Mouse (Mus musculus): ENCODE data around the gene Ly6f. TPM values are rescaled to one million over a fixed set of nuclear protein-coding genes. Genes with fewer than 3 reads are reported as not detected.
"Not testable (repeated sequence)": the region's sequence is repeated elsewhere in the genome, so short reads cannot be mapped to it uniquely, and the experiment has no call there.

The Ly6f gene
- polyA plus RNA-seq, 1 experiment: not detected

DNA sequence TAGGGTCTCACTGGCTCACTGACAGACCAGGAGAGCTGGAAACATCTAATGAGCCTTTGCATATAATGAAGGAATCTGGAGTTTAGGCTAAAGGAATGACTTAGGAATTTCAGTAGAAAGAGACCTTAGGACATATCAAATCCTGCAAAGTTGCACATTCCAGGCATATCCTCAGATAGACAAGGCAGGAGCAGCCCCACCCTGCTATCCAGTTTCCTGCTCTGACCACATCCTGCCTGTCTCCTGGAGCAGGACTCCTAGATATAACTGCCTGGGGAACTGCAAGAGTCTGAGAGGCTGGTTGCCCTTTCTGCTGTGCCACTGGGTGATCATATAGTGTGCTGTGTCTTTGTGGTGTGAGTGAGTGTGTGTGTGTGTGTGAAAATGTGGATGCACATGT, 1.9 kb downstream of the Ly6f start:
- Histone ChIP-seq H3K4me3 (replicated peaks) (no peak overlapping the region), H3K9me3 (ENCODE audit: control insufficient read depth, low read length) (no peaks in the 10 kb centered on the region), H3K4me1 (ENCODE audit: control insufficient read depth) (no peaks in the 10 kb centered on the region), H3K27me3 (ENCODE audit: control insufficient read depth) (no peaks in the 10 kb centered on the region), H3K36me3 (ENCODE audit: control insufficient read depth) (no peaks in the 10 kb centered on the region)
- TF ChIP-seq GATA1 (IDR thresholded peaks at IDR 0.05; ENCODE audit: low read length) (no peak), TAL1 (IDR thresholded peaks at IDR 0.05; ENCODE audit: low read length) (no peak)

- no peaks in the 10 kb centered on the region for H3K4me1 ChIP-seq (ENCODE audit: control insufficient read depth)
- no peaks in the 10 kb centered on the region for H3K36me3 ChIP-seq (ENCODE audit: control insufficient read depth)
- TF ChIP-seq TAL1 (IDR thresholded peaks at IDR 0.05; ENCODE audit: low read length) (no peak), GATA1 (IDR thresholded peaks at IDR 0.05; ENCODE audit: low read length) (no peak)
- H3K9me3 ChIP-seq (ENCODE audit: control insufficient read depth, low read length): no peaks in the 10 kb centered on the region; the same call in 1 of the 2 replicates
- no peak overlapping the region for H3K4me3 ChIP-seq (replicated peaks)
- H3K27me3 ChIP-seq (ENCODE audit: control insufficient read depth): no peaks in the 10 kb centered on the region
Observed at GRCm38 (mm10) chr15:75270691-75271362, 2.6 kb downstream of the Ly6f start.

- Histone ChIP-seq H3K27me3 (ENCODE audit: control insufficient read depth) (no peaks in the 10 kb centered on the region), H3K4me3 (replicated peaks) (no peak overlapping the region), H3K9me3 (ENCODE audit: control insufficient read depth, low read length) (no peaks in the 10 kb centered on the region; the same call in 1 of the 2 replicates), H3K4me1 (ENCODE audit: control insufficient read depth) (no peaks in the 10 kb centered on the region), H3K36me3 (ENCODE audit: control insufficient read depth) (no peaks in the 10 kb centered on the region)
- TF ChIP-seq TAL1 (IDR thresholded peaks at IDR 0.05; ENCODE audit: low read length) (no peak), GATA1 (IDR thresholded peaks at IDR 0.05; ENCODE audit: low read length) (no peak)
Observed at GRCm38 (mm10) chr15:75271426-75271825, 3.2 kb downstream of the Ly6f start.

GRCm38 (mm10) chr15:75271891-75272290, 3.7 kb downstream of the Ly6f start:
- Histone ChIP-seq H3K4me3 (replicated peaks) (no peak overlapping the region), H3K27me3 (ENCODE audit: control insufficient read depth) (no peaks in the 10 kb centered on the region), H3K9me3 (ENCODE audit: control insufficient read depth, low read length) (no peaks in the 10 kb centered on the region; the same call in 1 of the 2 replicates), H3K36me3 (ENCODE audit: control insufficient read depth) (no peaks in the 10 kb centered on the region), H3K4me1 (ENCODE audit: control insufficient read depth) (no peaks in the 10 kb centered on the region)
- TF ChIP-seq GATA1 (IDR thresholded peaks at IDR 0.05; ENCODE audit: low read length) (no peak), TAL1 (IDR thresholded peaks at IDR 0.05; ENCODE audit: low read length) (no peak)

DNA sequence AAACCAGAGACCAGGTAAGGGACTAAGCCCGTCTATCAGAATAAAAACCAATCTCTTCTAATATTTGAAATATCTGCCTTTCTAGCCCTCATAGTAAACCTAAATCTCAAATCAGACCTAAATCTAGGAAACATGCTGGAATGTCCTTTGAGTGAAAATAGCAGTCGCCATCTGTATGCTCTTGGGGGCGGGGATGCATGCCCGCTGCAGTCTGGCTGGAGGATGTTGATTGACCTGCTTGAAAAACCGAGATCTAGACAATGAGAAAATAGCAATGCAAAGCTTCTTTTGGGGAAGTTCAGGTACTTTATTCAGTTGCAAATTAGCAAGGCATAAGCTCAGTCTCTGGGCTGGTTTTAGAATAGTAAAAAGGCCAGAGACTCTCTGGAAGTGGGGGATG, 13.8 kb downstream of the Ly6f start:
- H3K4me1 ChIP-seq (ENCODE audit: control insufficient read depth); H3K27me3 ChIP-seq (ENCODE audit: control insufficient read depth); H3K4me3 ChIP-seq (replicated peaks); H3K36me3 ChIP-seq (ENCODE audit: control insufficient read depth); H3K9me3 ChIP-seq (ENCODE audit: control insufficient read depth, low read length): not testable (repeated sequence)

DNA sequence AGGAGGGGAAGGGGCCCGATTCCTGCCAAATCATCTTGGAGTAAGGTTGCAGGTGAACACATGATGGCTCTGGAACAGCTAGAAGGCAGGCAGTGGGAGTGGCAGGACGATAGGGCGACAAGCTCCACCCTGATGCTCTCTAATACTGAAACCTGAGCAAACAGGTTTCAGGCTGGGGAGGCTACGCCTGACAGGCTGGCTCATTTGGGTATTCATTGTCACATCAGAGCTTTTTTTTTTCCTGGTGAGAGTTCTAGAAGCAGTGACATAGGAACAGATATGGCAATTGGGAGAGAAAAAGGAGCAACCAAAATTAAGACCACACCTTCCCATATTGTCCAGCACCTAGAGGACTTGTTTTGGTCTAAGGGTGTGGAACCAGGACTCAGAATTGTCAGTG, 18.3 kb downstream of the Ly6f start:
- H3K36me3 ChIP-seq (ENCODE audit: control insufficient read depth); H3K9me3 ChIP-seq (ENCODE audit: control insufficient read depth, low read length); H3K27me3 ChIP-seq (ENCODE audit: control insufficient read depth); H3K4me3 ChIP-seq (replicated peaks); H3K4me1 ChIP-seq (ENCODE audit: control insufficient read depth): not testable (repeated sequence)

DNA sequence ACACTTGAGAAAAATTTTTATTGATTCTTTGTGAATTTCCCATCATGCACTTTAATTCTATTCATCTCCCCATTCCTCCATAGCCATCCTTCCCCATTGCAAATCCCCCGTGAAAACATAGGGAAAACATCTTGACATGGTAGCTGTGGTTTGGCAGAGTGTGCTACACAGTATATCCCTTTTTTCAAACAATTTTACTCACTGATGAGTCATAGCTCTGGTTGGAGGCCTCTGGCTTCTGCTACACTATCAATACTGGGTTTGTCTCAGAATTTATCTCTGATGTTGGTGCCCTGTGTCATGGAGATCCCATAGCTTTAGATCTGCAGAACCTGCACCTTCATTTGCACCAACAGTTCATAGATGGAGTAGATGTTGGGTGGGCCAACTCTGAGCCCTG, 24.2 kb downstream of the Ly6f start:
- TF ChIP-seq GATA1 (IDR thresholded peaks at IDR 0.05; ENCODE audit: low read length): no peak
- TF ChIP-seq TAL1 (IDR thresholded peaks at IDR 0.05; ENCODE audit: low read length): no peak
- H3K36me3 ChIP-seq (ENCODE audit: control insufficient read depth): no peaks in the 10 kb centered on the region
- no peak overlapping the region for H3K4me3 ChIP-seq (replicated peaks)
- no peaks in the 10 kb centered on the region for H3K4me1 ChIP-seq (ENCODE audit: control insufficient read depth)
- 0 out of 2 replicates have a peak, but pooled peaks cover 3% of the 10 kb centered on the region for H3K9me3 ChIP-seq (ENCODE audit: control insufficient read depth, low read length)
- no peaks in the 10 kb centered on the region for H3K27me3 ChIP-seq (ENCODE audit: control insufficient read depth)

- Histone ChIP-seq H3K27me3 (ENCODE audit: control insufficient read depth) (no peaks in the 10 kb centered on the region), H3K4me1 (ENCODE audit: control insufficient read depth) (no peaks in the 10 kb centered on the region), H3K4me3 (replicated peaks) (no peak overlapping the region), H3K36me3 (ENCODE audit: control insufficient read depth) (no peaks in the 10 kb centered on the region), H3K9me3 (ENCODE audit: control insufficient read depth, low read length) (0 out of 2 replicates have a peak, but pooled peaks cover 3% of the 10 kb centered on the region)
- no peak for TF ChIP-seq TAL1 (IDR thresholded peaks at IDR 0.05; ENCODE audit: low read length)
- no peak for TF ChIP-seq GATA1 (IDR thresholded peaks at IDR 0.05; ENCODE audit: low read length)
Observed at GRCm38 (mm10) chr15:75293873-75294385, 25.7 kb downstream of the Ly6f start.

GRCm38 (mm10) chr15:75306101-75306500, 37.9 kb downstream of the Ly6f start:
- no peaks in the 10 kb centered on the region for H3K36me3 ChIP-seq (ENCODE audit: control insufficient read depth)
- peaks cover 10% of the 10 kb centered on the region for H3K9me3 ChIP-seq (ENCODE audit: control insufficient read depth, low read length)
- no peaks in the 10 kb centered on the region for H3K27me3 ChIP-seq (ENCODE audit: control insufficient read depth)
- no peaks in the 10 kb centered on the region for H3K4me1 ChIP-seq (ENCODE audit: control insufficient read depth)
- TF ChIP-seq TAL1 (IDR thresholded peaks at IDR 0.05; ENCODE audit: low read length) (no peak), GATA1 (IDR thresholded peaks at IDR 0.05; ENCODE audit: low read length) (no peak)
- H3K4me3 ChIP-seq (replicated peaks): no peak overlapping the region

DNA sequence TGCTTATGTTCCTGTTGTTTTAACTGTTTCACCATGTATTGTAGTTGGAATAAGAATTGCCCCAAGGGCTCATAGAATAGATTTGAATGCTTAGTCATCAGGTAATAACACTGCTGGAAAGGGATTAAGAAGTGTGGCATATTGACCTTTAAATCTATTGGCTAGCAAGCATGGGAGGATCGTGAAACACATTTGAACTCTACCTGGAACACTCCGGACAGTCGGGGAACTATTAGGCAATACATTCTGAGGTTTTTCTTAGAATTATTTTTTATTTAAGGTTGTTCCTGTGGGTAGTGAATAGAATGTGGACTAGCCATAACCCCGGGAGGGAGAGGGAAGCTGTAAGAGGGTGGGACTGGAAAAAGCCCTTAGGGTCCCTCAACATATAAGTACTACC, 41.0 kb downstream of the Ly6f start:
- no peaks in the 10 kb centered on the region for H3K36me3 ChIP-seq (ENCODE audit: control insufficient read depth)
- no peak overlapping the region for H3K4me3 ChIP-seq (replicated peaks)
- H3K27me3 ChIP-seq (ENCODE audit: control insufficient read depth): no peaks in the 10 kb centered on the region
- TF ChIP-seq TAL1 (IDR thresholded peaks at IDR 0.05; ENCODE audit: low read length) (no peak), GATA1 (IDR thresholded peaks at IDR 0.05; ENCODE audit: low read length) (no peak)
- no peaks in the 10 kb centered on the region for H3K4me1 ChIP-seq (ENCODE audit: control insufficient read depth)
- peaks cover 9% of the 10 kb centered on the region for H3K9me3 ChIP-seq (ENCODE audit: control insufficient read depth, low read length)
